Mouse (Mus musculus): Measurements from ENCODE around the gene Map3k13. TPM values are rescaled to one million over a fixed set of nuclear protein-coding genes. Genes with fewer than 3 reads are reported as not detected.
"Not testable (repeated sequence)": the region's sequence is repeated elsewhere in the genome, so short reads cannot be mapped to it uniquely, and the experiment has no call there.

The Map3k13 gene
- polyA plus RNA-seq, 1 experiment from 2014 or later: 1.3 TPM

- 40% methylated on average over 6 of the region's 8 CpGs for WGBS
- not testable (repeated sequence) for H3K9me3 ChIP-seq (ENCODE audit: control insufficient read depth, low read depth, low read length); H3K4me3 ChIP-seq (ENCODE audit: low read depth, low read length); H3K27me3 ChIP-seq (ENCODE audit: control insufficient read depth, insufficient read depth, low read length); ATAC-seq (ENCODE audit: insufficient number of reproducible peaks, insufficient read depth, low FRiP score, low read depth); H3K27ac ChIP-seq (ENCODE audit: low read length); H3K36me3 ChIP-seq (ENCODE audit: control insufficient read depth, insufficient read depth, low read length); H3K9ac ChIP-seq (replicated peaks; ENCODE audit: low read depth, low read length); H3K4me1 ChIP-seq (ENCODE audit: control insufficient read depth, insufficient read depth, low read length); H3K4me2 ChIP-seq (replicated peaks; ENCODE audit: low read depth, low read length)
These were observed 114.8 kb downstream of the Map3k13 start for GRCm38 (mm10) chr16:21908906-21909305.

- Histone ChIP-seq H3K4me3 (ENCODE audit: low read depth, low read length) (no peak overlapping the region), H3K27ac (ENCODE audit: low read length) (no peak overlapping the region), H3K36me3 (ENCODE audit: control insufficient read depth, insufficient read depth, low read length) (no peaks in the 10 kb centered on the region), H3K4me1 (ENCODE audit: control insufficient read depth, insufficient read depth, low read length) (no peaks in the 10 kb centered on the region), H3K4me2 (replicated peaks; ENCODE audit: low read depth, low read length) (no peak overlapping the region), H3K9me3 (ENCODE audit: control insufficient read depth, low read depth, low read length) (no peaks in the 10 kb centered on the region), H3K27me3 (ENCODE audit: control insufficient read depth, insufficient read depth, low read length) (no peaks in the 10 kb centered on the region), H3K9ac (replicated peaks; ENCODE audit: low read depth, low read length) (no peak overlapping the region)
- ATAC-seq (ENCODE audit: insufficient number of reproducible peaks, insufficient read depth, low FRiP score, low read depth): no peak
- 89% methylated on average over 6 of the region's 6 CpGs for WGBS
These were observed 119.2 kb downstream of the Map3k13 start for GRCm38 (mm10) chr16:21913347-21913746.

GRCm38 (mm10) chr16:21916681-21917080 is 122.5 kb downstream of the Map3k13 start:
- ATAC-seq (ENCODE audit: insufficient number of reproducible peaks, insufficient read depth, low FRiP score, low read depth): no peak
- H3K27me3 ChIP-seq (ENCODE audit: control insufficient read depth, insufficient read depth, low read length): no peaks in the 10 kb centered on the region
- WGBS: 81% methylated on average over 7 of the region's 7 CpGs

GRCm38 (mm10) chr16:21928471-21928870 is 134.3 kb downstream of the Map3k13 start:
- H3K27me3 ChIP-seq (ENCODE audit: control insufficient read depth, insufficient read depth, low read length): no peaks in the 10 kb centered on the region
- no peak overlapping the region for H3K9ac ChIP-seq (replicated peaks; ENCODE audit: low read depth, low read length)
- ATAC-seq (ENCODE audit: insufficient number of reproducible peaks, insufficient read depth, low FRiP score, low read depth): no peak
- 82% methylated on average over 13 of the region's 13 CpGs for WGBS
- no peak overlapping the region for H3K4me3 ChIP-seq (ENCODE audit: low read depth, low read length)
- no peaks in the 10 kb centered on the region for H3K9me3 ChIP-seq (ENCODE audit: control insufficient read depth, low read depth, low read length)
- H3K4me1 ChIP-seq (ENCODE audit: control insufficient read depth, insufficient read depth, low read length): no peaks in the 10 kb centered on the region
- H3K4me2 ChIP-seq (replicated peaks; ENCODE audit: low read depth, low read length): no peak overlapping the region
- H3K27ac ChIP-seq (ENCODE audit: low read length): no peak overlapping the region
- no peaks in the 10 kb centered on the region for H3K36me3 ChIP-seq (ENCODE audit: control insufficient read depth, insufficient read depth, low read length)

More at GRCm38 (mm10) chr16:21916681-21917080, 122.5 kb downstream of the Map3k13 start:
- H3K4me2 ChIP-seq (replicated peaks; ENCODE audit: low read depth, low read length): no peak overlapping the region
- H3K4me1 ChIP-seq (ENCODE audit: control insufficient read depth, insufficient read depth, low read length): no peaks in the 10 kb centered on the region
- H3K36me3 ChIP-seq (ENCODE audit: control insufficient read depth, insufficient read depth, low read length): no peaks in the 10 kb centered on the region
- H3K27ac ChIP-seq (ENCODE audit: low read length): no peak overlapping the region
- no peaks in the 10 kb centered on the region for H3K9me3 ChIP-seq (ENCODE audit: control insufficient read depth, low read depth, low read length)
- no peak overlapping the region for H3K9ac ChIP-seq (replicated peaks; ENCODE audit: low read depth, low read length)
- H3K4me3 ChIP-seq (ENCODE audit: low read depth, low read length): no peak overlapping the region

- H3K9me3 ChIP-seq (ENCODE audit: control insufficient read depth, low read depth, low read length): no peaks in the 10 kb centered on the region
- peak; percentile 97 for ATAC-seq (ENCODE audit: insufficient number of reproducible peaks, insufficient read depth, low FRiP score, low read depth)
- no peaks in the 10 kb centered on the region for H3K27me3 ChIP-seq (ENCODE audit: control insufficient read depth, insufficient read depth, low read length)
- H3K4me3 ChIP-seq (ENCODE audit: low read depth, low read length): peak within 1 kb of the TSS; percentile 62
- H3K4me1 ChIP-seq (ENCODE audit: control insufficient read depth, insufficient read depth, low read length): peaks cover 4% of the 10 kb centered on the region; the same call in 1 of the 2 replicates
- peak within 1 kb of the TSS; percentile 73 for H3K4me2 ChIP-seq (replicated peaks; ENCODE audit: low read depth, low read length)
- peak within 1 kb of the TSS; percentile 6; the same call in 1 of the 2 replicates for H3K27ac ChIP-seq (ENCODE audit: low read length)
- H3K36me3 ChIP-seq (ENCODE audit: control insufficient read depth, insufficient read depth, low read length): no peaks in the 10 kb centered on the region
- H3K9ac ChIP-seq (replicated peaks; ENCODE audit: low read depth, low read length): peak within 1 kb of the TSS; percentile 63
- 1% methylated on average over 56 of the region's 63 CpGs for WGBS
These were observed 152.9 kb downstream of the Map3k13 start, which contains the start of gene Tmem41a for GRCm38 (mm10) chr16:21946761-21947715. TSS of gene Tmem41a (minus strand) at chr16:21947552.

GRCm38 (mm10) chr16:21955591-21955990 is 161.4 kb downstream of the Map3k13 start:
- 78% methylated on average over 12 of the region's 12 CpGs for WGBS
- H3K9me3 ChIP-seq (ENCODE audit: control insufficient read depth, low read depth, low read length): no peaks in the 10 kb centered on the region

DNA sequence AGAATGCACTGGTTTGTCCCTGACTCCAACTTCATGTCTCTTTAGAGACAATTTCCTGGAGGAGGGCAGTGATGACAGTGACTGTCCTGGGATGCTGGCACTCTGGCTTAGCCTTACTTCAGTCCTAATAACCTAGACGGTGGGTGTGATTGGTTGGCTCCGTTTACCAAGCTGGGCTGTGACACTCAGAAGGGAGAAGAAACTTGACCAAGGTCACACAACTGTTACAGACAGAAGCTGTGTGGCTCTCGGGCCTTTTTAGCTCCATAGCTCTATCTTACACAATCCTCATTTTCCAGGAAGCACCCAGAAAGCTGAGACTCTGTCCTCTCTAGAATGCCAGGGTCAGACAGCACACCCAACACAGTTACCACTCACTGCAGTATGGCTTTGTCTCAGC is 171.4 kb downstream of the Map3k13 start:
- no peak for ATAC-seq (ENCODE audit: insufficient number of reproducible peaks, insufficient read depth, low FRiP score, low read depth)
- no peaks in the 10 kb centered on the region for H3K27me3 ChIP-seq (ENCODE audit: control insufficient read depth, insufficient read depth, low read length)
- 80% methylated on average over 3 of the region's 3 CpGs for WGBS

More at GRCm38 (mm10) chr16:21955591-21955990, 161.4 kb downstream of the Map3k13 start:
- Histone ChIP-seq H3K27me3 (ENCODE audit: control insufficient read depth, insufficient read depth, low read length) (no peaks in the 10 kb centered on the region), H3K27ac (ENCODE audit: low read length) (no peak overlapping the region), H3K36me3 (ENCODE audit: control insufficient read depth, insufficient read depth, low read length) (no peaks in the 10 kb centered on the region), H3K4me3 (ENCODE audit: low read depth, low read length) (no peak overlapping the region), H3K9ac (replicated peaks; ENCODE audit: low read depth, low read length) (no peak overlapping the region), H3K4me1 (ENCODE audit: control insufficient read depth, insufficient read depth, low read length) (no peaks in the 10 kb centered on the region), H3K4me2 (replicated peaks; ENCODE audit: low read depth, low read length) (no peak overlapping the region)
- no peak for ATAC-seq (ENCODE audit: insufficient number of reproducible peaks, insufficient read depth, low FRiP score, low read depth)

DNA sequence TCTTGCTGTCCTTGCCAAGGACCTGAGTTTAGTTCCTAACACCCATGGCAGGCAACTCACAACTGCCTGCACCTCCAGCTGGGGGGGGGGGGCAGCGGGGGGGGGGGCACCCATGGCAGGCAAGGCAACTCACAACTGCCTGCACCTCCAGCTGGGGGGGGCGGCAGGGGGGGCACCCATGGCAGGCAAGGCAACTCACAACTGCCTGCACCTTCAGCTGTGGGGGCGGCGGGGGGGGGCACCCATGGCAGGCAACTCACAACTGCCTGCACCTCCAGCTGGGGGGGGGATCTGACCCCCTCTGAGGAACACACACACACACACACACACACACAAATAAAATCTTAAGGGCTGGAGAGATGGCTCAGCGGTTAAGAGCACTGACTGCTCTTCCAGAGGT is 175.7 kb downstream of the Map3k13 start:
- Histone ChIP-seq H3K27me3 (ENCODE audit: control insufficient read depth, insufficient read depth, low read length) (no peaks in the 10 kb centered on the region), H3K9ac (replicated peaks; ENCODE audit: low read depth, low read length) (no peak overlapping the region), H3K4me3 (ENCODE audit: low read depth, low read length) (no peak overlapping the region), H3K27ac (ENCODE audit: low read length) (no peak overlapping the region), H3K4me1 (ENCODE audit: control insufficient read depth, insufficient read depth, low read length) (no peaks in the 10 kb centered on the region), H3K9me3 (ENCODE audit: control insufficient read depth, low read depth, low read length) (no peaks in the 10 kb centered on the region), H3K36me3 (ENCODE audit: control insufficient read depth, insufficient read depth, low read length) (no peaks in the 10 kb centered on the region), H3K4me2 (replicated peaks; ENCODE audit: low read depth, low read length) (no peak overlapping the region)
- 73% methylated on average over 5 of the region's 5 CpGs for WGBS
- peak; percentile 37; the same call in 1 of the 2 replicates for ATAC-seq (ENCODE audit: insufficient number of reproducible peaks, insufficient read depth, low FRiP score, low read depth)

More for the DNA sequence above, 171.4 kb downstream of the Map3k13 start:
- Histone ChIP-seq H3K9me3 (ENCODE audit: control insufficient read depth, low read depth, low read length) (no peaks in the 10 kb centered on the region), H3K9ac (replicated peaks; ENCODE audit: low read depth, low read length) (no peak overlapping the region), H3K4me3 (ENCODE audit: low read depth, low read length) (no peak overlapping the region), H3K36me3 (ENCODE audit: control insufficient read depth, insufficient read depth, low read length) (no peaks in the 10 kb centered on the region), H3K27ac (ENCODE audit: low read length) (no peak overlapping the region), H3K4me2 (replicated peaks; ENCODE audit: low read depth, low read length) (no peak overlapping the region), H3K4me1 (ENCODE audit: control insufficient read depth, insufficient read depth, low read length) (no peaks in the 10 kb centered on the region)

Measured in stomach, embryonic 14.5 days (tissue).